Mouse (Mus musculus) neural tube, embryonic 14.5 days (tissue): ENCODE results near the gene Chil1. TPM values are rescaled to one million over a fixed set of nuclear protein-coding genes. Genes with fewer than 3 reads are reported as not detected.

Source experiments
- ATAC-seq: fragments of 200-750 bp; cut with Nextera tagmentation; 2 replicates; pipeline ENCODE4 v1.8.0; 2017; ENCODE audit warnings: low read depth, mild to moderate bottlenecking, moderate TSS enrichment, moderate library complexity
- H3K27ac ChIP-seq: fragments of 300-500 bp; sonication (generic); 2 replicates; pipeline ENCODE4 v1.5.1; 2014; ENCODE audit warnings: low read depth, mild to moderate bottlenecking, control low read depth, low read length, moderate library complexity, mixed read lengths
- H3K27me3 ChIP-seq: fragments of 300-500 bp; sonication (generic); 2 replicates; pipeline ENCODE4 v1.6.1; 2014; ENCODE audit warnings: low read length; ENCODE audit not compliant: control insufficient read depth, insufficient read depth
- H3K36me3 ChIP-seq: fragments of 300-500 bp; sonication (generic); 2 replicates; pipeline ENCODE4 v1.6.1; 2014; ENCODE audit warnings: low read length, mixed read lengths; ENCODE audit not compliant: control insufficient read depth, insufficient read depth
- H3K4me1 ChIP-seq: fragments of 300-500 bp; sonication (generic); 2 replicates; pipeline ENCODE4 v1.6.1; 2014; ENCODE audit warnings: low read length; ENCODE audit not compliant: control insufficient read depth, insufficient read depth
- H3K4me2 ChIP-seq: fragments of 300-500 bp; sonication (generic); 2 replicates; pipeline ENCODE4 v1.6.1; 2014; ENCODE audit warnings: mild to moderate bottlenecking, low read depth, low read length, control low read depth
- H3K4me3 ChIP-seq: fragments of 300-500 bp; sonication (generic); 2 replicates; pipeline ENCODE4 v1.5.1; 2014; ENCODE audit warnings: low read depth, low read length, control low read depth, mixed read lengths
- H3K9ac ChIP-seq: fragments of 300-500 bp; sonication (generic); replicated peaks from 2 replicates; pipeline ENCODE4 v1.6.1; 2014; ENCODE audit warnings: low read depth, mild to moderate bottlenecking, control low read depth, low read length, mixed read lengths
- H3K9me3 ChIP-seq: fragments of 300-500 bp; sonication (generic); 2 replicates; pipeline ENCODE4 v1.6.1; 2016; ENCODE audit warnings: low read length; ENCODE audit not compliant: control insufficient read depth
- WGBS: fragments of 180-500 bp; shearing (Covaris S2); extraction: QIAGEN DNeasy Blood & Tissue Kit; methylation state at CpG from one replicate; pipeline ENCODE4 v1.1.7; 2014; 5-methylcytosine and 5-hydroxymethylcytosine counted together
- polyA plus RNA-seq: library from polyadenylated mRNA; unstranded; fragments of >200 nt; fragmentation: Nextera tagmentation; extraction: Ambion mirVana; gene quantifications from 2 replicates; pipeline ENCODE4 v1.2.1, GENCODE M21; 2014

Gene Chil1
- 2.1 and 2.7 TPM in 2 replicates for polyA plus RNA-seq

- 55% methylated on average over 4 of the region's 4 CpGs for WGBS
- H3K9ac ChIP-seq, result no peak within 1 kb of the TSS
These were observed at the start of gene Chil1 for GRCm38 (mm10) chr1:134182025-134182424. Chil1 (plus strand) TSS chr1:134182176.

GRCm38 (mm10) chr1:134133316-134133715 lies 48.7 kb upstream of the Chil1 start:
- Histone ChIP-seq H3K27me3 (no peaks in the 10 kb centered on the region), H3K27ac (no peak overlapping the region), H3K4me1 (no peaks in the 10 kb centered on the region), H3K4me3 (no peak overlapping the region), H3K9ac (no peak overlapping the region), H3K4me2 (no peak overlapping the region), H3K9me3 (no peaks in the 10 kb centered on the region), H3K36me3 (no peaks in the 10 kb centered on the region)
- WGBS, result 68% methylated on average over 11 of the region's 11 CpGs
- no peak for ATAC-seq

More at GRCm38 (mm10) chr1:134182025-134182424, at the start of gene Chil1:
- no peaks in the 10 kb centered on the region for H3K4me1 ChIP-seq
- no peaks in the 10 kb centered on the region for H3K36me3 ChIP-seq
- no peak for ATAC-seq
- H3K4me3 ChIP-seq, result no peak within 1 kb of the TSS
- H3K27me3 ChIP-seq, result no peaks in the 10 kb centered on the region
- H3K9me3 ChIP-seq, result no peaks in the 10 kb centered on the region
- no peak within 1 kb of the TSS for H3K4me2 ChIP-seq
- H3K27ac ChIP-seq, result no peak within 1 kb of the TSS

GRCm38 (mm10) chr1:134136351-134136750 lies 45.6 kb upstream of the Chil1 start:
- Histone ChIP-seq H3K4me3 (no peak overlapping the region), H3K27ac (no peak overlapping the region), H3K36me3 (no peaks in the 10 kb centered on the region), H3K4me2 (no peak overlapping the region), H3K27me3 (no peaks in the 10 kb centered on the region), H3K9ac (no peak overlapping the region), H3K4me1 (no peaks in the 10 kb centered on the region), H3K9me3 (no peaks in the 10 kb centered on the region)
- 73% methylated on average over 3 of the region's 3 CpGs for WGBS
- ATAC-seq, result no peak

GRCm38 (mm10) chr1:134138424-134138823 lies 43.6 kb upstream of the Chil1 start:
- no peaks in the 10 kb centered on the region for H3K27me3 ChIP-seq
- no peak overlapping the region for H3K4me2 ChIP-seq
- H3K36me3 ChIP-seq, result no peaks in the 10 kb centered on the region
- H3K27ac ChIP-seq, result no peak overlapping the region
- H3K4me1 ChIP-seq, result peaks cover 14% of the 10 kb centered on the region
- ATAC-seq, result no peak
- no peak overlapping the region for H3K4me3 ChIP-seq
- WGBS, result 84% methylated on average over 9 of the region's 9 CpGs
- no peak overlapping the region for H3K9ac ChIP-seq
- H3K9me3 ChIP-seq, result no peaks in the 10 kb centered on the region

GRCm38 (mm10) chr1:134142363-134142794 lies 39.6 kb upstream of the Chil1 start:
- Histone ChIP-seq H3K9me3 (no peaks in the 10 kb centered on the region), H3K36me3 (no peaks in the 10 kb centered on the region), H3K4me2 (no peak overlapping the region), H3K4me3 (no peak overlapping the region), H3K27ac (peak overlapping the region; percentile 72), H3K27me3 (no peaks in the 10 kb centered on the region), H3K9ac (no peak overlapping the region), H3K4me1 (peaks cover 14% of the 10 kb centered on the region)
- ATAC-seq, result peak; percentile 77
- 19% methylated on average over 4 of the region's 4 CpGs for WGBS

GRCm38 (mm10) chr1:134146066-134146465 lies 35.9 kb upstream of the Chil1 start:
- no peak overlapping the region for H3K9ac ChIP-seq
- H3K4me1 ChIP-seq, result peaks cover 14% of the 10 kb centered on the region
- ATAC-seq, result no peak

GRCm38 (mm10) chr1:134150076-134150475 lies 31.9 kb upstream of the Chil1 start:
- 75% methylated on average over 8 of the region's 8 CpGs for WGBS
- Histone ChIP-seq H3K27ac (no peak overlapping the region), H3K4me3 (no peak overlapping the region), H3K9ac (no peak overlapping the region), H3K4me1 (no peaks in the 10 kb centered on the region), H3K9me3 (no peaks in the 10 kb centered on the region), H3K27me3 (no peaks in the 10 kb centered on the region), H3K4me2 (no peak overlapping the region), H3K36me3 (no peaks in the 10 kb centered on the region)
- no peak for ATAC-seq

More at GRCm38 (mm10) chr1:134146066-134146465, 35.9 kb upstream of the Chil1 start:
- Histone ChIP-seq H3K4me3 (no peak overlapping the region), H3K27me3 (no peaks in the 10 kb centered on the region), H3K9me3 (no peaks in the 10 kb centered on the region), H3K36me3 (no peaks in the 10 kb centered on the region), H3K27ac (no peak overlapping the region), H3K4me2 (no peak overlapping the region)
- 63% methylated on average over 8 of the region's 8 CpGs for WGBS

GRCm38 (mm10) chr1:134150745-134151144 lies 31.2 kb upstream of the Chil1 start:
- Histone ChIP-seq H3K4me2 (no peak overlapping the region), H3K9ac (no peak overlapping the region), H3K4me3 (no peak overlapping the region), H3K36me3 (no peaks in the 10 kb centered on the region), H3K27me3 (no peaks in the 10 kb centered on the region), H3K27ac (no peak overlapping the region), H3K4me1 (no peaks in the 10 kb centered on the region), H3K9me3 (no peaks in the 10 kb centered on the region)
- WGBS, result 93% methylated on average over 9 of the region's 9 CpGs
- no peak; the same call in 1 of the 2 replicates for ATAC-seq

GRCm38 (mm10) chr1:134151655-134152412 lies 30.1 kb upstream of the Chil1 start:
- peak; percentile 81; the same call in 1 of the 2 replicates for ATAC-seq
- WGBS, result 31% methylated on average over 13 of the region's 13 CpGs
- no peak overlapping the region for H3K4me2 ChIP-seq

More at GRCm38 (mm10) chr1:134151655-134152412, 30.1 kb upstream of the Chil1 start:
- Histone ChIP-seq H3K27me3 (no peaks in the 10 kb centered on the region), H3K4me3 (no peak overlapping the region), H3K36me3 (no peaks in the 10 kb centered on the region), H3K9me3 (no peaks in the 10 kb centered on the region), H3K9ac (no peak overlapping the region), H3K4me1 (no peaks in the 10 kb centered on the region), H3K27ac (no peak overlapping the region)
